Mouse (Mus musculus) layer of hippocampus, adult 18-20 months (tissue): ENCODE results near the gene Zbtb7b. TPM values are rescaled to one million over a fixed set of nuclear protein-coding genes. Genes with fewer than 3 reads are reported as not detected.

Experiments
- DNase-seq, 2 experiments: peaks; one replicate each; pipeline ENCODE4 v3.0.0; 2022; ENCODE audit warnings: low spot score in 2 of 2
- total RNA-seq, 2 experiments: library from RNA; stranded (reverse); gene quantifications; 2 replicates each; pipeline ENCODE4 v1.2.3; 2021

Zbtb7b gene
- total RNA-seq, 2 experiments from 2014 or later: 12.1 to 16.8 TPM

GRCm38 (mm10) chr3:89337721-89338578 is 56.6 kb downstream of the Zbtb7b start, which contains the start of gene Efna4:
Efna4 (minus strand) TSS chr3:89338028.
- no peak for DNase-seq

- no peak for DNase-seq
These were observed 57.4 kb downstream of the Zbtb7b start for GRCm38 (mm10) chr3:89337062-89337720.

- DNase-seq: no peak
These were observed 58.0 kb downstream of the Zbtb7b start for GRCm38 (mm10) chr3:89336529-89336928.

- DNase-seq: no peak
These were observed 61.5 kb downstream of the Zbtb7b start for GRCm38 (mm10) chr3:89333053-89333452.

- no peak for DNase-seq
These were observed 62.1 kb downstream of the Zbtb7b start for GRCm38 (mm10) chr3:89332476-89332875.

GRCm38 (mm10) chr3:89332013-89332412 is 62.6 kb downstream of the Zbtb7b start:
- DNase-seq: no peak

- no peak for DNase-seq
These were observed 63.0 kb downstream of the Zbtb7b start for GRCm38 (mm10) chr3:89331561-89331960.

- no peak for DNase-seq
These were observed 63.6 kb downstream of the Zbtb7b start for GRCm38 (mm10) chr3:89330948-89331347.

GRCm38 (mm10) chr3:89330346-89330745 is 64.2 kb downstream of the Zbtb7b start:
- DNase-seq: no peak

- no peak for DNase-seq
These were observed 66.0 kb downstream of the Zbtb7b start for GRCm38 (mm10) chr3:89328623-89329022.

Other genes with a start within 250 kb of the Zbtb7b start
- 10 to 100 TPM in 1 of 2 experiments, 1 to 10 TPM in 1; 9.6 to 13.1 TPM for gene Hcn3, start 234.6 kb downstream of the Zbtb7b start, total RNA-seq
- 10 to 100 TPM; 42.3 to 43.5 TPM for gene Clk2, start 230.0 kb downstream of the Zbtb7b start, total RNA-seq
- gene Scamp3, start 217.3 kb downstream of the Zbtb7b start, total RNA-seq: 10 to 100 TPM; 68.5 to 69.8 TPM
- gene Fam189b, start 211.6 kb downstream of the Zbtb7b start, total RNA-seq: 10 to 100 TPM; 49.0 to 59.9 TPM
- 10 to 100 TPM; 57.3 to 59.9 TPM for gene Gba, start 191.8 kb downstream of the Zbtb7b start, total RNA-seq
- gene Thbs3, start 179.6 kb downstream of the Zbtb7b start, total RNA-seq: 10 to 100 TPM; 30.5 to 30.7 TPM
- gene Mtx1, start 167.7 kb downstream of the Zbtb7b start, total RNA-seq: 10 to 100 TPM; 84.9 to 91.6 TPM
- under 1 TPM; 0.71 to 0.84 TPM for gene Muc1, start 165.7 kb downstream of the Zbtb7b start, total RNA-seq
- gene Krtcap2, start 148.8 kb downstream of the Zbtb7b start, total RNA-seq: 10 to 100 TPM; 78.0 to 81.3 TPM
- gene Trim46, start 148.5 kb downstream of the Zbtb7b start, total RNA-seq: 10 to 100 TPM; 83.1 to 86.0 TPM
- gene Dpm3, start 135.4 kb downstream of the Zbtb7b start, total RNA-seq: 10 to 100 TPM; 64.2 to 66.9 TPM
- 10 to 100 TPM; 43.7 to 52.2 TPM for gene Slc50a1, start 124.2 kb downstream of the Zbtb7b start, total RNA-seq
- gene Efna1, start 113.6 kb downstream of the Zbtb7b start, total RNA-seq: 10 to 100 TPM in 1 of 2 experiments, 1 to 10 TPM in 1; 8.4 to 11.4 TPM
- gene Efna3, start 71.8 kb downstream of the Zbtb7b start, total RNA-seq: 10 to 100 TPM; 78.2 to 80.1 TPM
- under 1 TPM; 0.53 to 0.77 TPM for gene Efna4, start 56.7 kb downstream of the Zbtb7b start, total RNA-seq
- 100 to 1,000 TPM; 120 to 126 TPM for gene Adam15, start 44.8 kb downstream of the Zbtb7b start, total RNA-seq
- under 1 TPM; 0.22 to 0.41 TPM for gene Dcst2, start 32.8 kb downstream of the Zbtb7b start, total RNA-seq
- gene Dcst1, start 29.5 kb downstream of the Zbtb7b start, total RNA-seq: not detected
- 1 to 10 TPM; 2.5 to 4.4 TPM for gene Lenep, start 8.0 kb upstream of the Zbtb7b start, total RNA-seq
- 10 to 100 TPM; 39.8 to 39.9 TPM for gene Flad1, start 17.1 kb upstream of the Zbtb7b start, total RNA-seq
- 1 to 10 TPM; 2.3 to 2.4 TPM for gene Cks1b, start 23.6 kb upstream of the Zbtb7b start, total RNA-seq
- gene Shc1, start 23.7 kb upstream of the Zbtb7b start, total RNA-seq: 10 to 100 TPM; 11.5 to 12.8 TPM
- 10 to 100 TPM; 60.4 to 64.9 TPM for gene Pygo2, start 35.4 kb upstream of the Zbtb7b start, total RNA-seq
- gene Pbxip1, start 41.9 kb upstream of the Zbtb7b start, total RNA-seq: 10 to 100 TPM; 37.7 to 41.2 TPM
- 10 to 100 TPM; 29.4 to 34.3 TPM for gene Pmvk, start 59.8 kb upstream of the Zbtb7b start, total RNA-seq
- gene Kcnn3, start 125.4 kb upstream of the Zbtb7b start, total RNA-seq: 10 to 100 TPM; 24.6 to 26.6 TPM